Mouse (Mus musculus) liver (tissue): ENCODE data around the gene Cit.
A peak's percentile ranks its signal among the peaks of the same experiment; 100 is the strongest.
"Not testable (repeated sequence)": the region's sequence is repeated elsewhere in the genome, so short reads cannot be mapped to it uniquely, and the experiment has no call there.

Source experiments
- DNase-seq: peaks from one replicate; pipeline ENCODE4 v3.0.0-alpha.2; 2020; ENCODE audit warnings: mixed read lengths

The Cit gene

DNA sequence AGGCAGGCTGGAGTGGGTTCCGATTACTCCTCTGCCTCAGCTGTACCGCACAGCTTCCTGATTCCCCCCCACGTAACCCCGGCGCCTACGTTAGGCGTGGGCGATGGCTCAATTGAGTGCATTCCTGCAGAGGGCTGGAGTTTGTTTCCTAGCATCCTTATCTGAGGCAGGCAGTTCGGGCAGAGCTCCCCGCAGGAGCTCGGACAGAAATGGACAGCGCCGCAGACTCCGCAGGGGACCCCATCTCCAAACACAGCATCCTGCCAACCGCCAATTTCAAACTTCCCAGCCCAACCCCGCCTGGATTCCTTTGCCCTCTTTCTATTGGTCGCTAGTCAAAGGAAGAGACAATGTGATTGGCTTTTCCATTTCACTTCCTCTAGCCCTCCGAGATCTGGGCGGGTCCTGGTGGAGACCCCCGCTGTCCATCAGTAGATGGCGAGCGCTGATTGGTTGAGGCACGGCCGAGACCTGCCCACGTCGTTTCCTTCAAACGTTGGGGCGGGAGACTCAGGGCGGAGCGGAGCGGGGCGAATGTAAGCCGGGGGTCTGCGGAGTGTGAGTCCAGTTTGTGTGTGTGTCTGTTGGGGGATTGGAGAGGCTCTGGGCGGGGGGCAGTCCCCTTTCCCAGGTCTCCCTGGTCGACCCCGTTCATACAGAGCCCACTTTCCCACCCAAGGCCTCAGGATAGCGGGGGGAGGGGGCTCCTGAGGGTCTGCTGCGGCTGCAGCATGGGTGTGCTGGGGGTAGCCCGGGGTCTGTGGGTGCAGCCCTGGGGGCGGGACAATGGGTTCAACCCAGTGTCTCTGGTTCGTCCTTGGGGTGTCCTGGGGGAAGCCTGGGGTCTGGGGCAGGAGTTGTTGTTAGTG, at the start of gene Cit:
Gene Cit (plus strand): TSS at position 513 of the 869 bp plus-strand sequence.
- DNase-seq, result peak; percentile 95

DNA sequence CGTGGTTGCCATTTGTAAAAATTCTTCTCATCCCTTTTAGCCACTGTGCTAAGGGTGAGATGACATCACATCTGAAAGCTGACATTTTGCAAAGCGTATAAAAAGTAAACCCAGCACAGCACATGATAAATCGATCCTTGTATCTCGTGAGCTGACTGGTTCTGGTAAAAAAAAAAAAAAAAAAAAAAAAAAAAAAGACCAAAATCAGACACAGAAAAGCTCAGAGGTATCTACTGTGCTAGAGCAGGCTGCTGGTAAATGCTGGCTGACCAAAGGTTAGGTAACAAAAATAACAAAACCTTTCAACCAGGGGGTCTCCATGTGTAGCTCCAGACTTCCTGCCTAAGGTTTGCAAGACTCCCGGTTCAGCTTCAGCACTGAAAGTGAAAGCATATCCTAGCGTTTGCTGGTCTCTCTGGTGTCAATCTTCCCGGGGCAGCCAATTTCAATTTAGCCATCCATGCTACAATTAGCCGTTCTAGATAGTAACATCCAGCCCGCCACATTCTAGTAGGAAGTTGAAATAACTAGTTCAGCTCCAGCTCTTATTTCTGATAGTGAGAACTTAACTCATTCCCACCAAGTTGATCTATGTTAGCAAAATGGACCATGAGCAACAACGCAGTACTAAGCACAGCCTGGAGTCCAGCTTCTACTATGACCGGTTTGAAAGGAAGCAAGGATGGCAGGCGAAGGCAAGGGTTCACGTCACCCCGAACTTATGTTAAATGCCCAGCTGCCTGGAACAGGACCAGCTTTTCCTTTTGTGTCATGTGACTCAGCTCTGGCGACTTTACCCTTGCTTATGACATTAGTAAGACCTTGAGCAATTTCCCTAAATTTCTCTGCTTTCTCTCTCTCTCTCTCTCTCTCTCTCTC, 45.8 kb upstream of the Cit start:
- no peak for DNase-seq

DNA sequence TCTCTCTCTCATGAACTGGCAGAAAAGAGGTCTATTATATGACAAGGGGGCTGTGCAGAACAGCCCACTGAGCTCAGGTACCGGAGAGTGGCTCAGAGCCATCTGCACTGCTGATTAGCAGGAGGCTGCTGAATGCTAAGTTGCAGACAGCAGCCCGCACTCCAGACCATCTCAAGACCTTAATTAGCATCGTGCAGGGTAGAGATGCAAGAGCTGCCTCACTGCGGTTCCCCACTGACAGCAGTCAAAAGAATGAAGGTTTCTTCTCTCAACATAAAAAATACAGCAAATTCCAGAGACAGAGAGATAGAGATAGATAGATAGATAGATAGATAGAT, 45.2 kb upstream of the Cit start:
- no peak for DNase-seq

DNA sequence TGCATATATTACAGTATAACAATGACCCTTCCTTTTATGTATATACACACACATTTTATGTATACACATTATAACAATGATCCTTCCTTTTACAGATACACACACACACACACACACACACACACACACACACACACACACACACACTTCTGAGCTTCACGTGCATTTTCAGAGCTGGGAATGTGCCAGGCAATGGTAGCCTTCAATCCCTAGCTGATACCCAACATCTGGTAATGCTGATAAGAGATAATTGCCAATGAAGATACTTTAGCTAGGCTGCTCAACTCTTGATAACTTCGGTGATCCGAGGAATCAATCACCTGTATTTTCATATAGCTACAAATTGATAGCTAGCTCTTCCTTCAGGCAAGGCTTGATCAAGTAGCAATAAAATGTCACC, 32.8 kb upstream of the Cit start:
- no peak for DNase-seq

DNA sequence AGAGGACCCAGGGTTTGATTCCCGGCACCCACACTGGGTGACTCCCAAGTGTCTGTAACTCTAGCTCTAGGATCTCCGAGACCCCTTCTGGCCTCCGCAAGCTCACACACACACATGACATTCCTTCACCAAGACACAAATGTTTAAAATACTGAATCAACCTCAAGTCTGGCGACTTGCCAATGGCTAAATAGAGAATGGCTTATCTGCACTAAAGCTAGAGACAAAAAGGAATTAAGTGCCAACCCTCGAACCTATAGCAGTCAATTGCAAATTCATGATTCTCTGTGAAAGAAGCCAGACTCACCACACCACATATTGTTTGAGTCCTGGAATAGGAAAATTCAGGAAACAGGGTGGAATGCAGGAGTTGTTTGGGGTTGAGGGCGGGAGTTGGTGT, 28.1 kb upstream of the Cit start:
- DNase-seq, result no peak

DNA sequence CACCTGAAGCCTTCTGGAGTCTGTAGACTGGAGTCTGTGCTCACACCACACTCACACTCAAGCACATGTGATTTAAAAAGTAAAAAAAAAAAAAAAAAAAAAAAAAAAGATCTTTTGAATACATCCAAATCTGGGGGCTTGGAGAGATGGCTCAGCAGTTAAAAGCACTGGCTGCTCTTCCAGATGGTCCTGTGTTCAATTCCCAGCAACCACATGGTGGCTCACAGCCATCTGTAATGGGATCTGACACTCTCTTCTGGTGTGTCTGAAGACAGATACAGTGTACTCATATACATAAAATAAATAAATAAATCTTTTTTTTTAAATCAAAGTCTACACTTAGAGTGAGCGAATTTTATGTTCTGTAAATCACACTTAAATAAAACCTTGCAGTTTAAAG, 27.4 kb upstream of the Cit start:
- DNase-seq, result not testable (repeated sequence)

DNA sequence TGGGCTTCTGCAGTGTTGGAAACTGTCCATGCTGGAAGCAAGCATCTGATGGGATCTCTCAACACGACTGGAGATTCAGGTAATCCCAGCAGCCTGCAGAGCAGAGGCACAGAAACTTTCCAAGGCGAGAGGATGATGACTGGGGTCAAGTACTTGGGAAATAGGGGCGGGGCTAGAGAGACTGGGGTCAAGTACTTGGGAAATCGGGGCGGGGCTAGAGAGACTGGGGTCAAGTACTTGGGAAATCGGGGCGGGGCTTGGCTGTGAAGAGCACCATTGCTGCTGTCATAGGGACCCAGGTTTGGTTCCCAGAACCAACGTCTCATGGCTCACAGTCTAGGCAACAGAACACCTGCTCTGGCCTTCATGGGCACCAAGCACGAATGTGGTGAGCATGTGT, 25.1 kb upstream of the Cit start:
- DNase-seq, result no peak

DNA sequence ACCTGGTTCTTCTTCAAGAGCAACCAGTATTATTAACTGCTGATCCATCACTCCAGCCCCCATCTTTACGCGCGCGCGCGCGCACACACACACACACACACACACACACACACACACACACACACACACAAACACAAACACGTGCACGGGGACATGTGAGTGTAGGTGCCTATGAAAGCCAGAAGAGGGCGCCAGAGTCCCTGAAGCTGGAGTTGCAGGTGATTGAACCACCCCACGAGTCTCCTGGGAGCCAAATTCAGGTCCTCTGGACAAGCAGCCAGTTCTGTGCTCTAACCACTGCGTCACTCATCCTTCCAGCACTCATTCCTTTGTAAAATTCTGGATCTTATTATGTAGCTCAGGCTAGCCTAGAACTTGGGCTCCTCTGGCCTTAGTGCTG, 23.9 kb upstream of the Cit start:
- DNase-seq, result no peak

DNA sequence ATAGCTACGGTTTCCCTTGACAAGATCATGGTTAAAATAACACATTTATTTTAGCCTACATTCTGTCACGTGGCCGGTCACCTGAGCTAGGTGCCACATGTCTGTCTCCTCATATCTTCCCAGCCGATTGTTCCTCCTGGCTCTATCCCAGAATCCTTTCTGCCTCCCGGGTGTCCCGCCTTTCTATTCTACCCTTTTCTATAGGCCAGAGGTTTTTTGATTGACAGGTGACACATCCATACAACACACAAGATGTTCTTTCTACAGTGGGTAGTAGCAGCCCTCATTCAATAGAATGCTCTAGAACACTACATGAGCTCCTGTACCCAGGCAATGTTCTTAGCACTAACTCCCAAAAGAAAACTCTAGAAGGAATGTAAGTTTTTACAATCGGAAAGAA, 23.2 kb upstream of the Cit start:
- DNase-seq, result no peak

DNA sequence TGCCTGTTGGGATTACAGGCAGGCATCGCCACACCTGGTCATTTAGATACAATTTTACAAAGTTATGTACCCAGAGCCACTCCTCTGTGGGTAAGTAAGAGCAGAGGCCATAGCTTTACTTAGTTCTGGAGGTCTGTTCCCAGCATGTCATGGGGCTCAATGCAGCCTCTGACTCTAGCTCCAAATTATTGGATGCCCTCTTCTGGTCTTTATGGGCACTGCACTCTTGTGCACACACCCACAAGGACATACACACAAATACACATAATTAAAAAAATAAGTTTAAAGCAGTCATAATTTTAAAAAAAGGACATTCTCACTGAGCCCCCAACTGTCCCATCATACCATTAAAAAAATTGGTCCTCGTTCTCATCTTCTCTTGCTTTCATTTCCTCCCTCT, 12.3 kb upstream of the Cit start:
- DNase-seq, result no peak

DNA sequence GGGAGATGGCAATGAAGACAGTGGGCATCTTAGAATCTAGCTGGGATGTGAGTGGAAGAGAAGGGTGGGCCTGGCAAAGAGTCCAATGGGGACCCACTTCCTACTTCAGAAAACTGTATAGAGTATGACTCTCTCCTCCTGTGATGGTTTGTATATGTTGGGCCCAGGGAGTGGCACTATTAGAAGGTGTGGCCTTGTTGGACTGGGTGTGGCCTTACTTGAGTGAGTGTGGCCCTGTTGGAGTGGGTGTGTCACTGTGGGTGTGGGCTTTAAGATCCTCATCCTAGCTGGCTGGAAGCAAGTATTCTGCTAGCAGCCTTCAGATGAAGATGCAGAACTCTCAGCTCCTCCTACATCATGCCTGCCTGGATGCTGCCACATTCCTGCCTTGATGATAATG, 11.3 kb upstream of the Cit start:
- DNase-seq, result not testable (repeated sequence)

DNA sequence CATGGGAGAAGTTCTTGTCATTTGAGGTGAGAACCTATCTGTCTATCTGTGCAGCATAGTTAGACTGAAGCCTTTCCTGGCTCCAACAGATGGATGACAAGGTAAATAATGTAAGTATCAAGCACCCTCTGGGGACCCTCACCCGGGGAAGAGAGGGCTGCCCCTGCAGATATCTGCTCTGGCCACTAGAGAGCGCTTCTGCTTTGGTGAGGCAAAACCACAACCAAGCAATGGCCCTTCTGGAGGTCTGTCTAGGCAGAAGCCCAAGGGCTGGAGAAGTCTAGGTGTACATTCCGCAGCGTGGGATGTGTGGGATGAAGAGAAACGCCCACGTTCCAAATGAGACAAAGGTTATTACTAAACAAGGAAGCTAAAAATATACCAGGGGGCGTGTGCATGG, 9.8 kb upstream of the Cit start:
- no peak for DNase-seq

DNA sequence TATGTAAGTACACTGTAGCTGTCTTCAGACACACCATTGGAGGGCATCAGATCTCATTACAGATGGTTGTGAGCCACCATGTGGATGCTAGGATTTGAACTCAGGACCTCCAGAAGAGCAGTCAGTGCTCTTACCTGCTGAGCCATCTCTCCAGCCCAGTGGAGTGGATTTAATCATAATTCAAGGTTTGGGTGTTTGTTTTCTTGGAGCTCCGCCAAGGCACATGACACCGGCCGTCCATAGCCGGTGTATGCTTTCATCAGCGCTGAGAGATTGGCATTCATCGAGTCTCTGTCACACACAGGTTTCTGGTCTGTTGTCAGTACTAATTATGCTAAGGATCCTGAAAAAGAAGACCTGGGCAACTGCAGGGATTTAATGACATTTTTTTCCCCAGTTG, 7.0 kb upstream of the Cit start:
- no peak for DNase-seq

DNA sequence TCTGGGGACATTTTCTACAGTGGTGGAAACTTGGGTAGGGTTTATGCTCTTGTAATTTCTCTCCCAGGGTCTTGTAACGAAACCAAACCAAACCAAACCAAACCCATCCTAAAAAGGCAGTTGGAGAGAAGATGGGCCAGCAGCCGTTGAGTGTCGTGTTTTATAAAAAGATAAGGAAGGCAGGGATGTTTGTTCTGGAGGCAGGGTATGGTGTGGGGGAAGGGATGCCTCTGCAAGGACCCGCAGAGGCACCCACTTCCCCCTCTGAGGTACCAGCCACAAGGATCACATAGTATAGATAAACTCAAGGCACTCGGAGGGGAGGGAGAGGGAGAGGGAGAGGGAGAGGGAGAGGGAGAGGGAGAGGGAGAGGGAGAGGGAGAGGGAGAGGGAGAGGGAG, 4.6 kb upstream of the Cit start:
- no peak for DNase-seq

DNA sequence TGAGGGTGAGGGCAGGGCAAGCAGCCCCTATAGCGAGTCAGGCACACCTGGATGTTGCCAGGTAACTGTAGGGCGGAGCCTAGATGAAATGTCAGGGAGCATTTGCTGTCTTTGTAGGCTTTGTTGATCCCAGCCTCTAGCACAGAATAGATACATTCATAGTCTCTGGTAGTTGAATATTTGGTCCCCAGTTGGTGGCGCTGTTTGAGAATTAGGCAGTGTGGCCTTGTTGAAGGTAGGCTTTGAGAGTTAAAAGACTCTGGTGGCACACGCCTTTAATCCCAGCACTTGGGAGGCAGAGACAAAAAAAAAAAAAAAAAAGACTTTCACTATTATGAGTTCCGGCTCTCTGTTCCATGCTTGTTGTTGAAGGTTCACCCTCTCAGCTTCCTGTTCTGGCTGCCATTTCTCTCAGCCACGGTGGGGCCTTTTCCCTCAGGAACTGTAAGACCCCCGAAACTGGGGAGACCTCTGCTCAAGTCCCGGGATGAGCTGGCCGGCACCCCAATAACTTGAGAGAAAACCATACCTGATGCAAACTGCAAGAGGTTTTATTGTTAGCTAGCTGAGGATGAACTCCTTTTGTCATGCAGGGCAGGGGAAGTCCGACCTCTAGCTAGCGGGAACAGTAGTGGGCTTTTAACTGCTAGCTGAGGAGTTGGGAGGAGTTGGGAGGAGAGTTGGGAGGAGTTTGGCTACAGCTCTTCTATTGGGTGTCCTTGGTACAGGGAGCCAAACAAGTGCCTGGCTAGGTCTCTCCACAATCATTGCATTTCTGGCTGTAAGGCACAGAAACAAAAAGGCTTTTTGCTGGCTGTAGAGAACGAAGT, 3.9 kb upstream of the Cit start:
- no peak for DNase-seq

DNA sequence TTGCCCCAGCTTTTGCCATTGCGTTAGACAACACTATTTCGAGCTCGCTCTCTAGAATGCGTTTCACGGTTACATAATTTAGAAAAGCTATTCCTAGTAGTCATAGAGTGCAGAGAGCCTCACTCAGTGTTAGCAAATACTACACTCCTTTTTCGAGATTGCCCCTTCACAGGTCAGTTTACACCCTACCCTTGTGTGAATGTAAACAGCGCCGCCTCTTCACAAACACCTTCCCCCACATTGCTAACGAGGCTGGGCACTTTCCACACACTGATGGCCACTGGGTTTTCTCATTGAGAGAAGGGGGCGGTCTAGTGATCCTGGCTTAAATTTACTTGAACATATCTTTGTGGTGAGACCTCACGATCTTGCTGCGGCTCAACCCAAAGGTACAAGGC, 711 bp upstream of the Cit start:
- DNase-seq, result no peak

DNA sequence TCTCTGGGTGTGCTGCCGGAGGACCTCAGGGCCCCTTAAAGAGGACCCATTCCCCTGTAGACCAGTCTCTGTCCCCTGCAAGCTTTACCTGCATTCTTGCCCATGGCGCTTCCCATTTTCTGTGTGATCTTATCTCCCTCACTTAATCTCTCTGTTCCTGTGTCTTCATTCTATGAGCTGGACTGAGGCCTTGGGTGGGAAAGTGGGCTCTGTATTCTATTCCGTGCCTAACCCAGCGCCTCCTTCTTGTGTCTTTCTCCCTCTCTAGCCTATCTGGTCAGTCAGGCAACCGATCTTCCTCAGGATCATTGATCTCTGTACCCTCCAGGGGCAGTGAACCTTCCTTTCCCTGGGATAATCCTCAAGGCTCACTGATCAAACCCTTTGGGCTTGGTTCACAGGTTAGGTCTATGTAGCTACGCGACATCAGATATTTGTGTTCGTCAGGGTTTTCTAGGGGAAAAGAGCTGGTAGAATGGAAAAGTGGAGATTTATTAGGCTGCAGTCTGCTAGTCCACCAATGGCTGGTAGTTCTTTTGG, 627 bp downstream of the Cit start:
- DNase-seq, result no peak

DNA sequence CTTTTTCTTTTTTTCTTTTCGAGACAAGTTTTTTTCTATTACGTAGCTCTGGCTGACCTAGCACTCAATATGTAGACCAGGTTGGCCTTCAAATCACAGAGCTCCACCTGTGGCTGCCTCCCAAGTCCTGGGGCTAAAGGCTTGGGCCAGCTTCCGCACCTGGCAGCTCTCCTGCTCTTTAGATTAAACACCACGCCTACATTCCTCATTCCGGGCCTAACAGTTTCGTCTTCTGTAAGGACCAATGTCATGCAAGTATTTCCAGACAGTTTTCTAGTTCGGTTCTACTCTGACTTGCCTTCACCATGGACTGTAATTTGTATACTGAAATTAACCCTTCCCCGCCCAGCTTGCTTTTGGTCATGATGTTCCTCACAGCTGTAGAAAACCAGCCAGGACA, 2.1 kb downstream of the Cit start:
- no peak for DNase-seq

DNA sequence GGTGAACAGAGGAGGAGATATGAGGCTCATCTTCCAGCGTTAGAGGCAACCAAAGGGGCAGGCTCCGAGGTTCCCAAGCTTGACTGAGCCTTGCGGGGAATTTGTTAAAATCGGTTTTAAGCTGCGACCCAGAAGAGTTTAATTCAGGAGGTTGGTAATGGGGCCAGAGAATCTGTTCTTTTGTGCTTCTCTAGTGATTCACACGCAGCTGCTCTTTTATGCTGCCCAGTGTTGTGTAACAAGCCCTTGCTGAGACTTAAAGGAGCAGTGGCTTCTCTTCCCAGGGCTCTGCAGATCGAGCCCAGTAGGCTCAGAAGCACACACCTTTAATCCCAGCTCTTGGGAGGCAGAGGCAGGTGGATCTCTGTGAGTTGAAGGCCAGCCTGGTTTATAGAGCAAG, 3.4 kb downstream of the Cit start:
- no peak for DNase-seq

DNA sequence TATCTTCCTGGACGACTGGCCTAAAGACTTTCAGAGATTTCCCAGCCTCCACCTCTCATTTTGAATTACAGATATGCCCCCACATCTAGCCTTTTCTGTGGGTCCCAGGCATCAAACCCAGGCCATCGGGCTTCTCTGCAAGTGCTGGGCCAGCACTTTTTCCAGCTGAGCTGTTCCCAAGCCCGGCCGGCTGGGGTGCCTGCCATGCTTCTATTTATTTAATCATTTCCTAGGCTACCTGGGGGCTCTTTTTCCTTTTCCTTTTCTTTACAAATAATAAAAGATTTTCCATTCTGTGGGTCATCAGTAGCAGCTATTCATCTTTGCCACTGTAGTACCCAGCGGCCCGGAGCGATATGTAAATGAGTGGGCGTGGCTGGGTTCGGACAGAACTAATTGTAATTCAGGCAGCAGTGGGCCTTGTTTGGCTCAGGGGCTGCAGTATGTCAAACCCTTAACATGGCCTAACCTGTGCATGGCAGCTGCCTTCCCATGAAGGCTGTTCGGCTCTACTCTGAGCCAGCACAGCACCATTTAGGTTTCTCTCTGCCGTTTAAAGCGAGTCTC, 4.3 kb downstream of the Cit start:
- DNase-seq, result no peak

DNA sequence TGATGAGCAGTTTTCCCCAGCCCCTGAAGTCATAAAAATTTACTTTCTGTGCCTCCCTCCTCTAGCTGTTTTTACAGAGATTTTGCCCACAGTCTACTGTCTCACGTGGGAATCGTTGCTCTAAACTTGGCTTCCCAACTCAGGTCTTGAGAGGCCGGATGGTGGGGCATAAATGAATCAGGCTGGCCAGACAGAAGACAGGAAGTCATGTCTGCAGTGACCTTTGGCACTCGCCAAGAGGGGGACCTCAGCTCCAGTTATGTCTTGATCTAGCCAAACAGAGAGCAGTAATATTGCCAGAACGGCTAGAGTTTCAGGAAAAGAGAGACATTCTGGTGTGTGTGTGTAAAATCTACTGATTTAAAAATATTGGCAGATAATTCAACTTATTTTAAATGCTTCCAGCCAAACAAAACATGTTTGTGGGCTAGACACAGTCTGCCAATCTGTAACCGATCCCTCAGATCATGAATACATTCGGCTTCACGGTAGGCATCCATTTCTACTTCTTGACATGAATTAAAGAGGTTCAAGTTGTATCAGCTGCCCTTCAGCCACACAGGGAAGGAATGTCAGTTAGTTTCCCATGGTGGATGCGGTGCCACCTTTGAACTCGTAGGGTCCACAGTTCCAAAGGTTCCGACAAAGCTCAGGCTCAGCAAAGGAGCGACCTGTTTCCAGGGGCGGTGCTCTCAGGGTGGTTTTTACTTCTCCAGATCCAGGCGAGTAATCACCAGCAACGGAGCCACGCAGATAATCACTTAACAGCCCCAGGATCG, 5.4 kb downstream of the Cit start:
- no peak for DNase-seq

DNA sequence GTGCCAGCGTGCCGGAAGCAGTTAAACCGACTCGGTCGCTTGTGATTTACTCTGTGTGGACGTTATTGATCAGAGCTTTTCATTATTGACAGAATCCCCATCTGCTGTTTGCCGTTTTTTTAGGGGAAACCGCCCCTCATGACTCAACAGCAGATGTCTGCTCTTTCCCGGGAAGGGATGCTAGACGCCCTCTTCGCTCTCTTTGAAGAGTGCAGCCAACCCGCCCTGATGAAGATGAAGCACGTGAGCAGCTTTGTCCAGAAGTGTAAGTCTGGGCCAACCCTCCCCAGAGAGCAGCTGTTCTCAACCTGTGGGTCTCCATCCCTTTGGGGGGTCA, 5.9 kb downstream of the Cit start:
- DNase-seq, result no peak
